Mouse (Mus musculus) forebrain, postnatal 0 days (tissue): ENCODE measurements around the gene Lpp. TPM values are rescaled to one million over a fixed set of nuclear protein-coding genes. Genes with fewer than 3 reads are reported as not detected.

ENCODE experiments used
- ATAC-seq: fragments of 200-750 bp; cut with Nextera tagmentation; 2 replicates; pipeline ENCODE4 v1.8.0; 2017; ENCODE audit warnings: mild to moderate bottlenecking, moderate library complexity
- DNase-seq: peaks from one replicate; pipeline ENCODE4 v3.0.0-alpha.2; 2015
- H3K27ac ChIP-seq: fragments of 300-500 bp; sonication (generic); 2 replicates; pipeline ENCODE4 v1.5.1; 2014; ENCODE audit warnings: low read depth, mild to moderate bottlenecking, antibody characterized with exemption, low read length, moderate library complexity, mixed read lengths
- H3K27me3 ChIP-seq: fragments of 300-500 bp; sonication (generic); 2 replicates; pipeline ENCODE4 v1.6.1; 2014; ENCODE audit warnings: mild to moderate bottlenecking, low read length, mixed read lengths; ENCODE audit not compliant: insufficient read depth
- H3K36me3 ChIP-seq: fragments of 300-500 bp; sonication (generic); 2 replicates; pipeline ENCODE4 v1.6.1; 2014; ENCODE audit warnings: mild to moderate bottlenecking, moderate library complexity; ENCODE audit not compliant: insufficient read depth
- H3K4me1 ChIP-seq: fragments of 300-500 bp; sonication (generic); 2 replicates; pipeline ENCODE4 v1.6.1; 2014; ENCODE audit warnings: antibody characterized with exemption; ENCODE audit not compliant: insufficient read depth
- H3K4me2 ChIP-seq: fragments of 300-500 bp; sonication (generic); 2 replicates; pipeline ENCODE4 v1.6.1; 2014; ENCODE audit warnings: low read depth, mild to moderate bottlenecking, moderate library complexity
- H3K4me3 ChIP-seq: fragments of 300-500 bp; sonication (generic); 2 replicates; pipeline ENCODE4 v1.5.1; 2014; ENCODE audit warnings: low read depth, low read length, mixed read lengths
- H3K9ac ChIP-seq: fragments of 300-500 bp; sonication (generic); 2 replicates; pipeline ENCODE4 v1.6.1; 2014; ENCODE audit warnings: mild to moderate bottlenecking
- H3K9me3 ChIP-seq: fragments of 300-500 bp; sonication (generic); 2 replicates; pipeline ENCODE4 v1.6.1; 2016; ENCODE audit warnings: low read length
- CTCF ChIP-seq: sonication (generic); IDR thresholded peaks from 2 replicates; pipeline ENCODE4 v1.5.1; 2016; ENCODE audit warnings: antibody characterized with exemption, control low read depth, low read depth
- WGBS: fragments of 180-500 bp; shearing (Covaris S2); extraction: QIAGEN DNeasy Blood & Tissue Kit; methylation state at CpG from one replicate; pipeline ENCODE4 v1.1.7; 2014; 5-methylcytosine and 5-hydroxymethylcytosine counted together
- polyA plus RNA-seq: library from polyadenylated mRNA; unstranded; fragments of >200 nt; fragmentation: Nextera tagmentation; extraction: Ambion mirVana; gene quantifications from 2 replicates; pipeline ENCODE4 v1.2.1, GENCODE M21; 2015
- total RNA-seq: library from RNA; depleted of rRNA; stranded (reverse); fragments of >200 nt; gene quantifications from 2 replicates; pipeline ENCODE4 v1.2.3, GENCODE M21; 2014

Lpp gene
- total and polyA plus RNA-seq, 2 experiments from 2014 or later: 6.2 to 9.4 TPM

DNA sequence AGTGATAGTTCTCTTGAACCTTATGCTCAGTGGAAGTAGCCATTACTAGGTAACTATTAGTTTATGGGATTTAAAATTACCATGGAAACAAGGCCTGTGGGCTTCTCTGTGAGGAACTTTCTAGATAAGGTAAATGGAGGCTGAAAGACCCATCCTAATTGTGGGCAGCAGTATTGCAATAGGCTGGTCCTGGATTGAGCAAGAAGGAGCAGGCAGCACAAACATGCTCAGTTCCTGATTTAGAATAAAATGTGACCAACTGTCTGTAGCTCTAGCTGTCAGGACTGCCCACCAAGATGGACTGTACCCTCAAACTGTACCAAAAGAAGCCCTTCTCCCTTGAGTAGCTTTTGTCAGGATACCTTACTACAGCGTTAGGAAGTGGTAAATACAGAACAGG is 392.3 kb downstream of the Lpp start:
- Histone ChIP-seq H3K4me3 (no peak overlapping the region), H3K4me1 (no peaks in the 10 kb centered on the region), H3K9ac (no peak overlapping the region), H3K4me2 (no peak overlapping the region), H3K9me3 (no peaks in the 10 kb centered on the region), H3K27me3 (no peaks in the 10 kb centered on the region), H3K27ac (no peak overlapping the region), H3K36me3 (no peaks in the 10 kb centered on the region)
- TF ChIP-seq CTCF: no peak
- no peak for DNase-seq
- ATAC-seq: no peak
- WGBS: 92% methylated on average over 1 of the region's 1 CpGs

DNA sequence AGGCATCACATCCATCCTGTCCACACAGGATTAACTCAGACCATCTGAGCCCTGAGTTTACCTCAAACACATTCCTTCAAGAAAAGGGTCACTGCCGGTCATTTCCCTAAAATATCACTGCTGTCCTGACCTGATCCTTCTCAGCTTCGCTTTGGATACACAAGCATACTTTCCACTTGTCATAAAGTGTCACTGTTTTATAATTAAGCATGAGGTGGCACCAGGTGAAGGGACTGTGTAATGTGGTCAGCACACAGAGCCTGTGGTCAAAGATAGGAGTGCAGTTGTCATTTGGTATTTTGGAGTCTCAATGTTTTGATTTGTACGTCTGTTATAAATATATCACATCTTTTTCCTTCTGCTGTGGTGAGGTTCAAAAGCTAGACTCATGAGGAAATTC is 395.7 kb downstream of the Lpp start:
- H3K9me3 ChIP-seq: no peaks in the 10 kb centered on the region
- ATAC-seq: no peak
- H3K4me2 ChIP-seq: no peak overlapping the region
- H3K4me3 ChIP-seq: no peak overlapping the region
- no peak overlapping the region for H3K27ac ChIP-seq
- H3K4me1 ChIP-seq: no peaks in the 10 kb centered on the region
- no peaks in the 10 kb centered on the region for H3K27me3 ChIP-seq
- no peak for DNase-seq
- TF ChIP-seq CTCF: no peak
- H3K36me3 ChIP-seq: no peaks in the 10 kb centered on the region
- H3K9ac ChIP-seq: no peak overlapping the region
- WGBS: 91% methylated on average over 3 of the region's 3 CpGs

DNA sequence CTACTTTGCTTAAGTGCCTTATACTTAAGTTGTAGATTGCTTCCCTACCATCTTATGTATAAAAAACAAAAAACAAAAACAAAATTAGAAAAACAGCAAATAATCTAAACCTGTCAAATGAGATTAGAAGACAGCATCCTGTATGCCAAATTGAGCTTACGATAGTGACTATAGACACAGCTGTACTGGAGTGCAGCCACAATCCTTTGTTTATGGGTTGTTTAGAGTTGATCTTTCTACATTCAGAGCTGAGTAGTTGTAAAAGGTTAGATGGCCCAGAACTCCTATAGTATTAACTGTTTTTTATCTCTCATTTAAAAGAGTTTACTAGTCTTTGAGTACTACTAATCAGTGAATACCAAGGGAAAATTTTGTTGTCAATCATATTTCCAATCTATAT is 398.1 kb downstream of the Lpp start:
- Histone ChIP-seq H3K4me1 (no peaks in the 10 kb centered on the region), H3K9ac (no peak overlapping the region), H3K4me2 (no peak overlapping the region), H3K36me3 (no peaks in the 10 kb centered on the region), H3K27ac (no peak overlapping the region), H3K27me3 (no peaks in the 10 kb centered on the region), H3K4me3 (no peak overlapping the region), H3K9me3 (no peaks in the 10 kb centered on the region)
- ATAC-seq (no peak), DNase-seq (no peak)
- 89% methylated on average over 1 of the region's 1 CpGs for WGBS
- no peak for TF ChIP-seq CTCF

DNA sequence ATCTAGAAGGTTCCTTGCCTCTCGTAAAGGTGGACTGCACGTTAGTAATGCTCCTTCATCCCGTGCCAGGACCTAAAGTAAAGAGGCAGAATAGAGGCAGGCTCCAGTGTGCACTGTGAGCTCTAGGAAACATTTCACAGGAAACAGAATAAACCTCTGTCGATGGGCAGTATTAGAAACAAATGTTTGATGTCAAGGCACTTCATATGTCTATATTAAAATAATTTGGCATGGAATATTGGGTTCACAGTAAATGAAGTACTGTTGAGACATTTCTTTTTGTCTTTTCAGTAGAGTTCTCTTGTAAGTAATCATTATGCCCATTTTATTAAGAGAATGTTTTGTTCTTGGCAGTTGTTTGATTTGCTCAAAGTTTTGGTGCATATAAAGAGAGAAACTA is 398.7 kb downstream of the Lpp start:
- TF ChIP-seq CTCF: no peak
- Histone ChIP-seq H3K27me3 (no peaks in the 10 kb centered on the region), H3K9me3 (no peaks in the 10 kb centered on the region), H3K9ac (no peak overlapping the region), H3K4me3 (no peak overlapping the region), H3K4me2 (no peak overlapping the region), H3K27ac (no peak overlapping the region), H3K4me1 (no peaks in the 10 kb centered on the region), H3K36me3 (no peaks in the 10 kb centered on the region)
- ATAC-seq: no peak
- 89% methylated on average over 4 of the region's 4 CpGs for WGBS
- DNase-seq: no peak

DNA sequence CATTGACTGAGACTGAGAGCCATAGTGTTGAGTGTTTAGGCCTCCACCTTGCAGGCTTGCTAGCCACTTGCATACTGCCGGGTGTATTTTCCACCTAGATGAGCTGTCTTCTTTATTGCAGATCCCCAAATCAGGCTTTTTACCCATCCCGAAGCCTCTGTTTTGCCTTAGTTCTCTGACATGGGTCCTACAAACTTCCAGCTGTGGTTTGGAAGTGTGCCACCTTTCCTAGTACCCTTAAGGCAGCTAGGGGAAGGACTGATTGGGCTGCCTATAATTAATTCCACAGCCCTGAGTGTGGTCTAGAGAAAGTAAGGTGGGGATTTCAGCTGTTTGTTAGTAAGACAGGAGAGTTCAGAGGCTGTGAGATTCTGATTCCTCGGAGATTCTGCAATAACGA is 399.5 kb downstream of the Lpp start:
- no peaks in the 10 kb centered on the region for H3K36me3 ChIP-seq
- ATAC-seq (no peak), DNase-seq (no peak)
- H3K9ac ChIP-seq: no peak overlapping the region
- H3K4me1 ChIP-seq: no peaks in the 10 kb centered on the region
- 64% methylated on average over 4 of the region's 4 CpGs for WGBS
- no peak for TF ChIP-seq CTCF
- H3K4me3 ChIP-seq: no peak overlapping the region
- no peaks in the 10 kb centered on the region for H3K27me3 ChIP-seq
- H3K9me3 ChIP-seq: no peaks in the 10 kb centered on the region
- H3K27ac ChIP-seq: no peak overlapping the region
- no peak overlapping the region for H3K4me2 ChIP-seq

DNA sequence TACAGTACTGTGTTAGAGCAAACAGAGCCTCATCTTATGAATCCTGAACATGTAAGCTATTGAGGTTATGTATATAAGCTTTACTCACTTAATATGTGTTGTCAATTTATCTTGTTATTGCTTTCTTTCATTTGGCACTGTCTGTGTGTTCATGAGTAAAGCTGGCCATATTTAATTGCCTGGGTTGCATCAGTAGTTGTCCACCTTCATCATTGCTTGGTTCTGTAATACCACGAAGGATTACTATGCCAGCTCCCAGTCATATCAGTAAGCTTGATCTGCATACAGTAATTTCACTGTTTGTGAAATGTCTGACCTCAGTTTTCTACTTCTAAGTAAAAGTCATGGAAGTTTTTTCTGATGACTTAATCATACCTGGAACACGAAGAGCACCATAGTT is 401.4 kb downstream of the Lpp start:
- Histone ChIP-seq H3K4me3 (no peak overlapping the region), H3K27me3 (no peaks in the 10 kb centered on the region), H3K36me3 (no peaks in the 10 kb centered on the region), H3K4me2 (no peak overlapping the region), H3K9me3 (no peaks in the 10 kb centered on the region), H3K9ac (no peak overlapping the region), H3K4me1 (no peaks in the 10 kb centered on the region), H3K27ac (no peak overlapping the region)
- no peak for DNase-seq
- WGBS: 79% methylated on average over 2 of the region's 2 CpGs
- no peak for TF ChIP-seq CTCF
- ATAC-seq: no peak

DNA sequence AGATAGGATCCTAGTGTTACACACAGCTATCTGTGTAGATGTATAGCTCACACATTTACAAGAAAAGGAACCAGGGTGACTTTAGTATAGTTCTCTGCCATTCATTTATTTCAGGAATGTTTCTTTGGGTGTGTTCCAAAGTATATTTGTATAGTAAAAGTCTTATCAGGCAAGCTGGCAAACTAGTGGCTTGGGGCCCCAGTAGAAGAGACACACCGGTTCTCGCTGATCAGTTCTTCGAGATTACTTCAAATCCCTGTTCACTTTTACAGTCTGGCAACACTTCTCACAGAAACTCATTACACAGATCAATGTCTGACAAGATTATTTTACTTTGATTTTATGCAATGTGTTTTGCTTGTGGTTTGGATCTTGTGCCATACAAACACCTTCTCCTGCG is 408.0 kb downstream of the Lpp start:
- Histone ChIP-seq H3K4me2 (no peak overlapping the region), H3K4me3 (no peak overlapping the region), H3K9ac (no peak overlapping the region), H3K27me3 (no peaks in the 10 kb centered on the region), H3K4me1 (no peaks in the 10 kb centered on the region), H3K27ac (no peak overlapping the region), H3K36me3 (no peaks in the 10 kb centered on the region), H3K9me3 (no peaks in the 10 kb centered on the region)
- no peak for TF ChIP-seq CTCF
- ATAC-seq (no peak), DNase-seq (no peak)
- 74% methylated on average over 4 of the region's 4 CpGs for WGBS

DNA sequence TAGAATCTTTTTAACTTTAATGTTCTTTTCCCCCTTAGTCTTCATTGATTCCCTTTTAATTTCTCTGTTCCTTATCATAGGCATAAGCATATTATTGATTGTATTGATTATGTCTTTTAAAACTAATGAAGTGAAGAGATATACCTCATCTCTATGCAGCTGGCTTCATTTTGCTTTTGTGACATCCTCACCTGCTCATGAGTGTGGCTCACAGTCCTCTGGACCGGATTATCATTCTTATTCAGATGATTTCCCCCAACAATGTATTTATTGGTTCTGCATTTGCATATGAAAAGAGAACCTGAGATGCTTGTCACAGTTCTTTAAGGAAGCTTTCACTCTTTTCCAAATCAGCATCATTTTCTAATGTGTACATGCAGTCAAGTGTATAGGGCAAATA is 408.5 kb downstream of the Lpp start:
- no peak overlapping the region for H3K27ac ChIP-seq
- WGBS: 11% methylated on average over 1 of the region's 1 CpGs
- H3K27me3 ChIP-seq: no peaks in the 10 kb centered on the region
- H3K36me3 ChIP-seq: no peaks in the 10 kb centered on the region
- H3K9me3 ChIP-seq: no peaks in the 10 kb centered on the region
- DNase-seq: no peak
- H3K4me2 ChIP-seq: no peak overlapping the region
- no peak overlapping the region for H3K9ac ChIP-seq
- no peak for ATAC-seq
- no peak overlapping the region for H3K4me3 ChIP-seq
- no peaks in the 10 kb centered on the region for H3K4me1 ChIP-seq
- no peak for TF ChIP-seq CTCF
